ENCODE assay signal across 17 mouse cellular contexts in genomic region chr7:133024694-133025093, GRCm38 (mm10).
A peak's percentile ranks its signal among the peaks of the same experiment; 100 is the strongest.
DNase-seq lines count a peak whose midpoint lies in the region; ATAC-seq and TF ChIP-seq lines count a peak whose summit lies in the region.
"Had no signal": no experiment of that assay in that cellular context is flagged by ENCODE, and none has a peak within 500 bp of the region (broad histone marks: within the 10 kb centered on the region; RNA-seq: fewer than 3 reads in every experiment).

No protein-coding gene starts in this region.

- H3K9ac ChIP-seq in heart, postnatal 0 days (replicated peaks; ENCODE audit: low read depth, low read length): no peak overlapping the region
- no peak overlapping the region for H3K9ac ChIP-seq in embryonic facial prominence, embryonic 12.5 days
- H3K9ac ChIP-seq in limb, embryonic 15.5 days: no peak overlapping the region
- H3K9ac ChIP-seq: liver, embryonic 13.5 days had no signal

- no peaks in the 10 kb centered on the region for H3K9me3 ChIP-seq in heart, postnatal 0 days (replicated peaks; ENCODE audit: control insufficient read depth, low read length)
- no peaks in the 10 kb centered on the region for H3K9me3 ChIP-seq in embryonic facial prominence, embryonic 12.5 days
- no peaks in the 10 kb centered on the region for H3K9me3 ChIP-seq in limb, embryonic 15.5 days
- H3K9me3 ChIP-seq: G1E; hindbrain, embryonic 10.5 days; liver, embryonic 13.5 days had no signal

- no peak overlapping the region for H3K4me2 ChIP-seq in heart, postnatal 0 days (ENCODE audit: low read depth, low read length)
- H3K4me2 ChIP-seq in embryonic facial prominence, embryonic 12.5 days (replicated peaks): no peak overlapping the region
- H3K4me2 ChIP-seq in limb, embryonic 15.5 days: no peak overlapping the region
- H3K4me2 ChIP-seq: liver, embryonic 13.5 days had no signal

- no peak for TF ChIP-seq EP300 in heart, postnatal 0 days (IDR thresholded peaks at IDR 0.05; ENCODE audit: low read depth)

- no peaks in the 10 kb centered on the region for H3K36me3 ChIP-seq in heart, postnatal 0 days (replicated peaks; ENCODE audit: control insufficient read depth, insufficient read depth, low read length)
- no peaks in the 10 kb centered on the region for H3K36me3 ChIP-seq in embryonic facial prominence, embryonic 12.5 days
- 0 out of 2 replicates have a peak, but pooled peaks cover 3% of the 10 kb centered on the region for H3K36me3 ChIP-seq in limb, embryonic 15.5 days
- H3K36me3 ChIP-seq: liver, embryonic 13.5 days had no signal

- no peak overlapping the region for H3K27ac ChIP-seq in heart, postnatal 0 days (ENCODE audit: low read depth)
- peak overlapping the region; percentile 68 for H3K27ac ChIP-seq in embryonic facial prominence, embryonic 12.5 days
- peak overlapping the region; percentile 55 for H3K27ac ChIP-seq in limb, embryonic 15.5 days
- H3K27ac ChIP-seq: hindbrain, embryonic 10.5 days; liver, embryonic 13.5 days had no signal

- H3K4me3 ChIP-seq in heart, postnatal 0 days (ENCODE audit: low read depth, low read length): no peak overlapping the region
- no peak overlapping the region for H3K4me3 ChIP-seq in embryonic facial prominence, embryonic 12.5 days
- no peak overlapping the region for H3K4me3 ChIP-seq in limb, embryonic 15.5 days
- H3K4me3 ChIP-seq: hindbrain, embryonic 10.5 days; liver, embryonic 13.5 days had no signal

- peaks cover 20% of the 10 kb centered on the region for H3K4me1 ChIP-seq in heart, postnatal 0 days (ENCODE audit: control insufficient read depth, insufficient read depth)
- peaks cover 44% of the 10 kb centered on the region for H3K4me1 ChIP-seq in embryonic facial prominence, embryonic 12.5 days
- H3K4me1 ChIP-seq in limb, embryonic 15.5 days: peaks cover 33% of the 10 kb centered on the region

- H3K27me3 ChIP-seq in heart, postnatal 0 days (ENCODE audit: control insufficient read depth, insufficient read depth, low read length): no peaks in the 10 kb centered on the region
- H3K27me3 ChIP-seq in embryonic facial prominence, embryonic 12.5 days: no peaks in the 10 kb centered on the region
- no peaks in the 10 kb centered on the region for H3K27me3 ChIP-seq in limb, embryonic 15.5 days
- H3K27me3 ChIP-seq: liver, embryonic 13.5 days had no signal

- TF ChIP-seq CTCF in heart, postnatal 0 days (IDR thresholded peaks at IDR 0.05; ENCODE audit: low read depth): no peak

- no peak for DNase-seq in heart, postnatal 0 days (ENCODE audit: low spot score)
- no peak for DNase-seq in heart, adult 8-10 months (ENCODE audit: low spot score)
- peak; percentile 68 for DNase-seq in ZHBTc4 (ENCODE audit: low read depth, low spot score)
- DNase-seq in gastrocnemius, postnatal 4 days (ENCODE audit: low spot score in 2 of 2): no peak
- DNase-seq in cerebellum, postnatal 36 days: no peak
- DNase-seq: adrenal gland, postnatal 25 days; cerebellum, adult 8-10 months; heart, adult 18-20 months; kidney, postnatal 25 days; liver, embryonic 13.5 days; right cerebral cortex, postnatal 25 days had no signal

- ATAC-seq in heart, postnatal 0 days (ENCODE audit: insufficient read depth, low read depth): peak; percentile 53
- ATAC-seq in embryonic facial prominence, embryonic 12.5 days (ENCODE audit: insufficient number of reproducible peaks, insufficient read depth, low FRiP score, low TSS enrichment): 0 out of 2 replicates have a peak, but pooled peaks have one; percentile 42
- 0 out of 2 replicates have a peak, but pooled peaks have one; percentile 22 for ATAC-seq in limb, embryonic 15.5 days (ENCODE audit: insufficient number of reproducible peaks, low FRiP score, low TSS enrichment, low read depth)
- ATAC-seq: forebrain, embryonic 14.5 days; intestine, postnatal 0 days had no signal

- 53% methylated on average over 1 of the region's 1 CpGs for WGBS in heart, postnatal 0 days
- 26% methylated on average over 1 of the region's 1 CpGs for WGBS in embryonic facial prominence, embryonic 12.5 days
- WGBS in limb, embryonic 15.5 days: 34% methylated on average over 1 of the region's 1 CpGs
